Mouse (Mus musculus) C2C12 (cell line): ENCODE measurements around the gene Rbp1.

Experiments used
- CTCF ChIP-seq: IDR thresholded peaks from one replicate; pipeline ENCODE4 v1.5.1; 2011; ENCODE audit not compliant: control insufficient read depth, insufficient read depth, insufficient read length
- MAX ChIP-seq: IDR thresholded peaks from one replicate; pipeline ENCODE4 v1.6.1; 2011; ENCODE audit warnings: mild to moderate bottlenecking, control low read depth
- MYOD1 ChIP-seq: IDR thresholded peaks from one replicate; pipeline ENCODE4 v1.6.1; 2011; ENCODE audit warnings: low read depth; ENCODE audit not compliant: control insufficient read depth, insufficient read length
- USF1 ChIP-seq: IDR thresholded peaks from one replicate; pipeline ENCODE4 v1.6.1; 2011; ENCODE audit warnings: low read depth, mild to moderate bottlenecking, control low read depth, moderate library complexity

- TF ChIP-seq CTCF (peak; percentile 28), MAX (no peak), USF1 (no peak), MYOD1 (no peak)
Observed at GRCm38 (mm10) chr9:98417919-98418318, 4.8 kb upstream of the Rbp1 start.
